Mouse (Mus musculus): ENCODE measurements around the gene Gmppb.

Gmppb gene

GRCm38 (mm10) chr9:108082988-108083431, 34.0 kb downstream of the Gmppb start, which contains the start of gene Rnf123:
Rnf123 (minus strand) TSS chr9:108083346.
- DNase-seq = no peak

- no peak for DNase-seq
Observed at GRCm38 (mm10) chr9:108083561-108083960, 34.5 kb downstream of the Gmppb start.

- no peak for DNase-seq
Observed at GRCm38 (mm10) chr9:108085261-108085660, 36.2 kb downstream of the Gmppb start.

- DNase-seq = no peak
Observed at GRCm38 (mm10) chr9:108090611-108091120, 41.6 kb downstream of the Gmppb start.

GRCm38 (mm10) chr9:108093586-108093985, 44.5 kb downstream of the Gmppb start:
- DNase-seq = no peak

GRCm38 (mm10) chr9:108094184-108094941, 45.3 kb downstream of the Gmppb start, which contains the start of gene Apeh:
Apeh (minus strand) TSS chr9:108094606.
- peak; percentile 85 for DNase-seq

- no peak for DNase-seq
Observed at GRCm38 (mm10) chr9:108094998-108095411, 46.0 kb downstream of the Gmppb start.

GRCm38 (mm10) chr9:108095518-108095917, 46.5 kb downstream of the Gmppb start:
- DNase-seq = peak; percentile 62

- no peak for DNase-seq
Observed at GRCm38 (mm10) chr9:108095949-108096712, 47.1 kb downstream of the Gmppb start.

GRCm38 (mm10) chr9:108099619-108100018, 50.6 kb downstream of the Gmppb start:
- no peak for DNase-seq

Data from right cerebral cortex, postnatal 4 days (tissue).